Mouse (Mus musculus) bone marrow macrophage, adult 2 months (primary cell): ENCODE data around the gene Zcchc2. TPM values are rescaled to one million over a fixed set of nuclear protein-coding genes. Genes with fewer than 3 reads are reported as not detected.

Experiments
- H3K27ac ChIP-seq: 2 replicates; pipeline ENCODE4 v1.5.1; 2012; ENCODE audit warnings: low read depth, low read length; ENCODE audit not compliant: insufficient read depth
- H3K4me1 ChIP-seq: 2 replicates; pipeline ENCODE4 v1.6.1; 2012; ENCODE audit warnings: low read length; ENCODE audit not compliant: control insufficient read depth, insufficient read depth
- H3K4me3 ChIP-seq: 2 replicates; pipeline ENCODE4 v1.5.1; 2012; ENCODE audit warnings: mild to moderate bottlenecking, low read length, moderate library complexity; ENCODE audit not compliant: insufficient read depth
- CTCF ChIP-seq: IDR thresholded peaks from 2 replicates; pipeline ENCODE4 v1.5.1; 2012; ENCODE audit warnings: low read depth, mild to moderate bottlenecking, low read length, moderate library complexity
- POLR2A ChIP-seq: IDR thresholded peaks from 2 replicates; pipeline ENCODE4 v1.6.1; 2012; ENCODE audit warnings: mild to moderate bottlenecking, low read depth, low read length, borderline replicate concordance
- polyA plus RNA-seq: library from polyadenylated mRNA; stranded (reverse); fragments of >200 nt; gene quantifications from 2 replicates; pipeline ENCODE4 v1.2.4, GENCODE M21; 2012; ENCODE audit not compliant: missing spikeins, insufficient read depth, insufficient read length

The Zcchc2 gene
- polyA plus RNA-seq, result 15.9 and 18.0 TPM in 2 replicates

DNA sequence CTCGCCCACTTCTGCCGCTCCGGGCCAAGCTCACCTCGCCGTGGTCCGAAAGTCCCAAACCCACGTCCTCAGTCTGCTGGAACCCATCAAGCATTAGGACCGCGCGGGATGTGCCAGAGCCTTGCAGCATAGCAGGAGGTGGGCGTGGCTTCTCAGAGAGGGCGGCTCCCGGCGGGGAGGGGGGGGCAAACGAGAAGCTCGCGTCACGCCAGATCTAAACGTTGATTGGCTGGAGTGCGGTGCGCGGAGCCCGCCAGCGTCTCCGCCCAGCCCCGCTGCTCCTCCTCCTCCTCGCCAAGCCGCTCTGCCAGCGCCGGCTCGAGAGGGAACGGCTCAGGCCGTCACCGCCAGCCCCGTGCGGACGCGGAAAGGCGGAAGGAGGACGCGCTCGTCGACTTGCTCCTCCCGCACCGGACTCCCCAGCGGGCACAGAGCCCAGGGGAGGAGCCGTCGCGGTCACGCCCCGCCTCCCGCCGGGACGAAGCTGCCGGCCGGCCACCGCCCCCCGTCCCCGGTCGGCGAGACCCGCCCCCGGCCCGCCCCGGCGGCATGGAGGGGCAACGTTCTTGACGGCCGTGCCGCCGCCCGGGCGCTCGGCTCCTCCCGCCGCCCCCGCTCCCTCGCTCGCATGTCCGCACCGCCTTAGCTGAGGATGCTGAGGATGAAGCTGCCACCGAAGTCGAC is at the start of gene Zcchc2:
Gene Zcchc2 (plus strand): TSS at position 269 of the 684 bp plus-strand sequence.
- H3K4me1 ChIP-seq, result peaks cover 17% of the 10 kb centered on the region

DNA sequence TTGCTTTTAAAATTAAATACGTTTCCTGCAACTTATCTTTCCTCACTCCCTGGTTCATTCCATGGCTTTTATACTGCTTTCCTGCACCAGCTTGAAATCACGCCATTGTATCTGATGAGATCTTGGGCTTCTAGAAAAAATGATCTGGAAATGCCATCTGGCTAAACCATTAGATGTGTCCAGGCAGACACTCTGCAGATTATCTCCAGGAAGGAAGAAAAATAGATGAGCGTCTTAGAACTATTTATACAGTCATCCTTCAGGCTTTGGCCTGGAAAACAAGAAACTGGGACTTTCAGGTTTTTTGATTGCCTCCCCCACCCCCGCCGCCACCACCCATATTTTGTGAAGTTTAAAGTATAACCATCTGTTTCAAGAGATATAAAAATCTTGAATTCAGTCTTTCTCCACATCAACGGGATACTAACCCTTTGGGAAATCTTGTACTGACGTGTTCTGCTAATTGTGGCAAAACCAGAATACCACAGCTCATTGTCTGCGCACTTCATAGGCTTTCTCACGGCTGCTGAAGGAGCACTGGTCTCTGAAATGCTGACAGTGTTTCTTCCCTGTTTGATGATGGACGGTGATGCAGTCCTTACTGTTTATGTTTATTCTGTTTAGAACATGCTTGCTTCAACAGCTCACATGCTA is 45.2 kb upstream of the Zcchc2 start:
- TF ChIP-seq POLR2A (no peak), CTCF (no peak)
- H3K27ac ChIP-seq, result no peak overlapping the region
- no peak overlapping the region for H3K4me3 ChIP-seq
- H3K4me1 ChIP-seq, result peaks cover 4% of the 10 kb centered on the region

More for the DNA sequence above, at the start of gene Zcchc2:
- peak within 1 kb of the TSS; percentile 85 for H3K27ac ChIP-seq
- TF ChIP-seq CTCF (no peak), POLR2A (no peak)
- H3K4me3 ChIP-seq, result peak within 1 kb of the TSS; percentile 85

DNA sequence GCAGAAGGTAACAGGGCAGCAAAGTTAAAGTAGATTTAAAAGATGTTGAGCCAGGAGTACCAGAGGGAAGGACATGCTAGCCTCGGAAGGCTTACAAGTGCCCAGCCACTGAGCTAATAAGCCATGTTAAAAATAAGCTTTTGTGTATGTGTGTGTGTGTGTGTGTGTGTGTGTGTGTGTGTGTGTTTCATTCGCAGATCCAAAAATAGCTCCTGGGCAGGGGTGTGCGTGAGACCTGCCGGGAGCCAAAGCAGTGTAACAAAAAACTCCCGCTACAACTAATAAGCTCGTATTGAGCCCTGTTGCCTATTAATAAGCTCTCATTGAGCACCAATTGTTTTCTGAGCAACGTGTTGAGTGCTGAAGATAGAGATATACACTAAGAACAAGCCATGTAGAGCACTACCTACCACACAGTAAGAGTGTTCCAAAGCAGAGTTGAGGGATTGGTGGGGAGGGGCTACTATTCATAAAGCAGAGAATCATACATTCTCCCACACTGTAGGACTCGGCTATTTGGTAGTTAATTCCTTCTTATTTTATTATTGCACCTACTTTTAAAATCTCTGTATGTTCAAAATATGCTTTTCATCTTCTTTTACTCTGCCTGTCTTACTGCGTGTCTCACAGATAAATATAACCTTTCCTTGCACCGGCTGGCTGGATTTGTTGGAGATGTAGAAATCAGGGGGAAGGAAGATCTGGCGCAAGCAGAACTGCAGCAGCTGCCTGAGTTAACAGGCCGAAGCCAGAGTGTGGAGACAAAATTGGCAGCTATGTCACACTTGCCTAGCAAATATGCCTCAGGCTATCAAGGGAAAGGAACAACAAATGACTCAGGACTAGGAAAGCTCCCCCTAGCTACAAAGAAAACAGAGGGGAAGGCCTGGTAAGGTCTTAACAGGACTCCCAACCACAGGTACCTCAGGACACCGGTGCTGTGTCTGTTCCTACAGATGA is 43.3 kb upstream of the Zcchc2 start:
- no peak overlapping the region for H3K27ac ChIP-seq
- H3K4me3 ChIP-seq, result no peak overlapping the region
- peaks cover 4% of the 10 kb centered on the region for H3K4me1 ChIP-seq
- no peak for TF ChIP-seq POLR2A

DNA sequence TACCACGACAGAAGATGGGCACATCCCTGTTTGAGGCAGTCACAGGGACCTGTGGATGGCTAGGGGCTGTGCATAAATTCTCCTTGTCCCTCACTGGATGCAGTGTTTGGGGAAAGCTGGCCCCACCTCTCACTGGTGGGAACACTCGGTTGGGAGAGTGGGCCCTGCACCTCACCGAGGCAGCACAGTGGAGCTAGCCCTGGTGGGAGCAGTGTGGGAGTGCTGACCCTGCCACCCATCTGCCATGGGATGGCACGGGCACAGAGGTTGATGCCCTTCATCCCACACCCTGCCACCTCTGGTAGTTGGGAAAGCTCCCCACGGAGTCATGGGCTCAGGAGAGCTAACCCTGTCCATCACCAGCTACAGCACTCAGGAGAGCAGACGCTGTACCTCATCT is 41.9 kb upstream of the Zcchc2 start:
- Histone ChIP-seq H3K4me3 (no peak overlapping the region), H3K27ac (no peak overlapping the region), H3K4me1 (peaks cover 4% of the 10 kb centered on the region)
- TF ChIP-seq POLR2A (no peak), CTCF (no peak)

DNA sequence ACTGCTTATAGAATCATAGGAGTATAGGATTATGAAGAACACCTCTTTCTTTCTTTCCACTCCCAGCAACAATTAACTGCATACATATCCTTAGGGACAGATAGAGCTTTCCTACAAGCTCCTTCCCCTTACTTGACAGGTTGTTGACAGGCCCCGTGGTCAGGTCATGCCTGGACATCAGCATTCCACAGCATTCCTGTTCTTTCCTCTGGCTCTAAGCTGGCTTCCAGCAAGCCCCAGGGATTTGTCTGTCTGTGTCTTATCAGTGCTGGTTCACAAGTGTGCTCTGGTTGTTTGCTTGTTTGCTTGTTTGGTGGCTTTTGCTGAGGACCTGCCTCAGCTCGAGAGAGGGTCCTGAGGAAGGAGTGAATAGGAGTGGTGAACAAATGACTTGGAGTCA is 36.6 kb upstream of the Zcchc2 start:
- TF ChIP-seq CTCF (no peak), POLR2A (no peak)
- H3K4me3 ChIP-seq, result no peak overlapping the region
- no peaks in the 10 kb centered on the region for H3K4me1 ChIP-seq
- H3K27ac ChIP-seq, result no peak overlapping the region

DNA sequence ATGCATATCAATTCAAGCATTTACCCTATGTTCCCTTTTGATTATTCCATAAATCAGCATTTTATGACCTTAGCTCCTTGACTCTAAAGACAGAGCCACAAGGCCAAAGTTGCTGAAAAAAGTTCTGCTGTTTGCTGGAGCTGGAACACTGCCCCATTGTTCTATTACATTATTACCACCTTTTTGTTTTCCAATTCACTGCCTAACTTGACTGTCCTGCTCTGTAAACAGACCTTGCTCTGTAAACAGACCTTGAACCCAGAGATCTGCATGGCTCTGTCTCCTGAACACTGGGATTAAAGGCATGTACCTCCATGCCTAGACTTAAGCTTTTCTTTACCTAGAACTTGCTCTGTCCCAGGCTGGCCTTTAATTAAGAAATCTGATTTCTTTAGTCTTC is 36.2 kb upstream of the Zcchc2 start:
- no peak overlapping the region for H3K4me3 ChIP-seq
- H3K4me1 ChIP-seq, result no peaks in the 10 kb centered on the region
- TF ChIP-seq CTCF (no peak), POLR2A (no peak)
- no peak overlapping the region for H3K27ac ChIP-seq

DNA sequence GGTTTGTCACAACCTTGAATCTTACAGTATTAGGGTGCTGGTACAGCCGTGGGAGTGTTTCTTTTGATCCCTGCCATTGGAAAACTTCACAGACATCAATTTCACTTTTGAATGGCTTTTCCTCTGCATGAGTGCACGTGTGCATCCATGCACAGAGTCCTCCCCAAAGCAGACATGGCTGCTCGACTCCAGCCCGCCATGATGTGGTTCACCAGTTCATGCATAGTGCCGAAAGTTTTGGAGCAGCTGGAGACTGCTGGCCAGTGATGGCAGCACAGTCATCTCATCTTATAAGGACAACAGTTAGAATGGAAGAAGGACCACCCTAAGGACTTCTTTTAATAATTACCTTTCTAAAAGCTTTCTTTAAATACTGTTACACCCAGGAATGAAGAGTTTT is 34.1 kb upstream of the Zcchc2 start:
- TF ChIP-seq POLR2A, result no peak
- no peak for TF ChIP-seq CTCF
- Histone ChIP-seq H3K4me3 (no peak overlapping the region), H3K27ac (no peak overlapping the region), H3K4me1 (no peaks in the 10 kb centered on the region)

DNA sequence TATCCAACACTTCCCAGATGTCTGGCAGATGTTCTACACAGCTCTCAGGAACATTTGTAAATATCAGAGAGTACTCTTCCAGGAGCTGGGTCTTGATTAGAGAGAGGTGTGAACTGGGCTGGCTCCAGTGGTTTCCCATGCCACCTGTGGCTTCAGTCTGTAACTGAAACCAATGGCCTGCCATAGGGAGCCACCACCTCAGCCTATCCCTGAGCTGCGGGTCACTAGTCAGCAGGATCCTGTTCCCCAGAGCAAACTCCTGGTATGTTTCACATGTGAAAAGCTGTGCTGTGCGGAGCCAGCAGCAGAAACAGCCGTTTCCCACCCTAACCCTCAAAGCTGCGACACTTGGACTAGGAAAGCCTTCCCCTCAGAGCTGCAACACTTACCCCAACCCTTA is 28.7 kb upstream of the Zcchc2 start:
- Histone ChIP-seq H3K4me3 (no peak overlapping the region), H3K27ac (no peak overlapping the region), H3K4me1 (peaks cover 7% of the 10 kb centered on the region)
- no peak for TF ChIP-seq CTCF
- no peak for TF ChIP-seq POLR2A

DNA sequence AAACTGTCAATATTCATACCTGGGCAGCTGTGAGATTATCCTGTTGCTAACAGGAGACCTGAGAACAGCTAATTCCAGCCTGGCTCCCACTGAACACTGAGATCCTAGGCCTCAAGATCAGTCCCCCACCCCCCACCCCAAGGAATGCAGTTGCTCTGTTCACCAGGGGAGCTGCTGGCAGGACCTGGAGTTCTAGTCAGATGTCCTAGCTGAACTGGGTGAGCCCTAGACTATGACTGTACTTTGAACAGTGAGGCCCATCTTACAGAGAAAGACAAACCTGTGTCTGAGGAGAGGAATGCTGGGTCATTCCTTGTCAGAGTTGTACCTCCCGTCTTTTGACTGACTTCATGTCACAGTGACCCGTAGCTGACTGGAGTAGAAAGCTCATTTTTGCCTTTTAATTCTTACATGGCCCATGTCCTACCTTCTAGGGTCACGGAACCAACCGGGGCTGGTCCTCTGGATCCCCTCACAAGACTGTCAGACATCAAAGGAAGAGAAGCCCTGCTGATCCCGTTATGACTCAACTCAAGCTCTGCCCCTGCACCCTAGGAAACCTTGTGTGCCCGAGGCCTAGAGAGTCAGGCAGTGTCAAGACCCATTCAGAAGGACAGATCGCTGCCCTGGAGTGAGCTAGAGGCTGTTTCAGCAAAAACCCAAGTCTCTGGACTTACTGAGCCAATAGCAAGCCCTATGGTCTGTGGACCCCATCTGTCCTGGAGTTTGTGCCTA is 28.0 kb upstream of the Zcchc2 start:
- H3K4me3 ChIP-seq, result no peak overlapping the region
- no peak overlapping the region for H3K27ac ChIP-seq
- TF ChIP-seq CTCF (no peak), POLR2A (no peak)
- H3K4me1 ChIP-seq, result peaks cover 7% of the 10 kb centered on the region
